26 mouse cellular contexts compared by ENCODE assay signal in genomic region chr11:54710512-54711293, GRCm38 (mm10).
DNase-seq lines count a peak whose midpoint lies in the region; ATAC-seq and TF ChIP-seq lines count a peak whose summit lies in the region.
"Had no signal": no experiment of that assay in that cellular context is flagged by ENCODE, and none has a peak within 500 bp of the region (broad histone marks: within the 10 kb centered on the region; RNA-seq: fewer than 3 reads in every experiment).

No protein-coding gene starts in this region.

- H3K4me2 ChIP-seq in lung, postnatal 0 days (replicated peaks; ENCODE audit: low read depth, low read length) = no peak overlapping the region
- H3K4me2 ChIP-seq: embryonic facial prominence, embryonic 13.5 days; heart, embryonic 11.5 days; liver, embryonic 12.5 days; neural tube, embryonic 13.5 days; stomach, embryonic 15.5 days had no signal

- peak; percentile 23 for DNase-seq in lung, postnatal 0 days (ENCODE audit: low spot score)
- no peak for DNase-seq in lung, postnatal 4 days
- no peak for DNase-seq in MEL (ENCODE audit: low read depth, low spot score)
- DNase-seq in yolk sac, embryonic 10.5 days (ENCODE audit: low spot score) = no peak
- no peak for DNase-seq in ovary, postnatal 36 days (ENCODE audit: low spot score)
- no peak for DNase-seq in midbrain, embryonic 10.5 days (ENCODE audit: low spot score)
- DNase-seq: adrenal gland, postnatal 14 days; cerebellum, adult 11 months; cerebellum, adult 9-10 months; cerebellum, postnatal 36 days; gastrocnemius, adult 2 months; gastrocnemius, postnatal 36 days; kidney, adult 18-20 months; kidney, postnatal 36 days; liver, postnatal 0 days; thymus, postnatal 14 days had no signal

- no peaks in the 10 kb centered on the region for H3K27me3 ChIP-seq in lung, postnatal 0 days (replicated peaks; ENCODE audit: insufficient read depth, low read length)
- H3K27me3 ChIP-seq in MEL (ENCODE audit: control insufficient read depth in 1 of 2, insufficient read depth in 2 of 2, low read length in 2 of 2) = no peaks in the 10 kb centered on the region
- H3K27me3 ChIP-seq in midbrain, embryonic 10.5 days (ENCODE audit: low read depth, poor library complexity, severe bottlenecking) = no peaks in the 10 kb centered on the region
- H3K27me3 ChIP-seq: embryonic facial prominence, embryonic 13.5 days; liver, embryonic 12.5 days; neural tube, embryonic 13.5 days; stomach, embryonic 15.5 days had no signal

- no peak overlapping the region for H3K4me3 ChIP-seq in lung, postnatal 0 days (ENCODE audit: low read depth, low read length)
- no peak overlapping the region for H3K4me3 ChIP-seq in MEL (ENCODE audit: control insufficient read depth in 1 of 2, insufficient read depth in 1 of 2, low read depth in 2 of 2, low read length in 2 of 2)
- no peak overlapping the region for H3K4me3 ChIP-seq in midbrain, embryonic 10.5 days
- H3K4me3 ChIP-seq: embryonic facial prominence, embryonic 13.5 days; erythroblast, embryonic 14.5 days; gastrocnemius, adult 2 months; liver, embryonic 12.5 days; neural tube, embryonic 13.5 days; stomach, embryonic 15.5 days had no signal

- no peak for TF ChIP-seq EP300 in lung, postnatal 0 days (IDR thresholded peaks at IDR 0.05)
- TF ChIP-seq EP300 in MEL (IDR thresholded peaks at IDR 0.05; ENCODE audit: low read depth in 1 of 2, low read length in 2 of 2) = no peak

- TF ChIP-seq CTCF in lung, postnatal 0 days (IDR thresholded peaks at IDR 0.05) = no peak
- no peak for TF ChIP-seq CTCF in MEL (IDR thresholded peaks at IDR 0.05 in 2 of 3, conservative IDR thresholded peaks at IDR 0.05 in 1 of 3; ENCODE audit: control insufficient read depth in 1 of 3, insufficient read depth in 1 of 3, low read depth in 2 of 3, low read length in 3 of 3, poor library complexity in 1 of 3, severe bottlenecking in 1 of 3)

- H3K4me1 ChIP-seq in lung, postnatal 0 days (ENCODE audit: insufficient read depth, low read depth, low read length) = no peaks in the 10 kb centered on the region
- H3K4me1 ChIP-seq in MEL (ENCODE audit: control insufficient read depth in 1 of 2, insufficient read depth in 2 of 2, low read length in 2 of 2) = peaks cover 10 to 21% of the 10 kb centered on the region in 2 experiments; a peak in 3 of 4 replicates
- H3K4me1 ChIP-seq in midbrain, embryonic 10.5 days = no peaks in the 10 kb centered on the region
- H3K4me1 ChIP-seq: embryonic facial prominence, embryonic 13.5 days; liver, embryonic 12.5 days; neural tube, embryonic 13.5 days; stomach, embryonic 15.5 days had no signal

- H3K9ac ChIP-seq in lung, postnatal 0 days (replicated peaks; ENCODE audit: low read depth) = no peak overlapping the region
- 0 out of 2 replicates have a peak overlapping the region, but pooled peaks have one; percentile 3 for H3K9ac ChIP-seq in MEL (ENCODE audit: control insufficient read depth, low read depth, low read length, poor library complexity, severe bottlenecking)
- H3K9ac ChIP-seq: embryonic facial prominence, embryonic 13.5 days; liver, embryonic 12.5 days; liver, postnatal 0 days; neural tube, embryonic 13.5 days; stomach, embryonic 15.5 days had no signal

- H3K79me2 ChIP-seq in MEL (ENCODE audit: control insufficient read depth, insufficient read depth, low read length, poor library complexity) = no peaks in the 10 kb centered on the region

- no peak for TF ChIP-seq POLR2A in MEL (IDR thresholded peaks at IDR 0.05; ENCODE audit: control insufficient read depth in 1 of 2, insufficient read depth in 1 of 2, low read depth in 1 of 2, low read length in 2 of 2, poor library complexity in 1 of 2)

- H3K36me3 ChIP-seq in lung, postnatal 0 days (ENCODE audit: insufficient read depth, low read length) = no peaks in the 10 kb centered on the region
- H3K36me3 ChIP-seq in MEL (ENCODE audit: control insufficient read depth in 1 of 2, insufficient read depth in 2 of 2, low read length in 2 of 2) = peaks cover 0 to 15% of the 10 kb centered on the region in 2 experiments; a peak in 3 of 4 replicates
- peaks cover 51% of the 10 kb centered on the region for H3K36me3 ChIP-seq in midbrain, embryonic 10.5 days

- no peaks in the 10 kb centered on the region for H3K9me3 ChIP-seq in lung, postnatal 0 days (ENCODE audit: low read length)
- H3K9me3 ChIP-seq in MEL (replicated peaks; ENCODE audit: insufficient read depth, low read length) = no peaks in the 10 kb centered on the region
- no peaks in the 10 kb centered on the region for H3K9me3 ChIP-seq in midbrain, embryonic 10.5 days (replicated peaks)
- H3K9me3 ChIP-seq: embryonic facial prominence, embryonic 13.5 days; liver, embryonic 12.5 days; neural tube, embryonic 13.5 days; stomach, embryonic 15.5 days had no signal

- H3K27ac ChIP-seq in lung, postnatal 0 days (ENCODE audit: low read length) = no peak overlapping the region
- peak overlapping the region; percentile 11; the same call in 1 of the 2 replicates for H3K27ac ChIP-seq in MEL (ENCODE audit: control insufficient read depth, low read depth, low read length)
- H3K27ac ChIP-seq in midbrain, embryonic 10.5 days (replicated peaks) = no peak overlapping the region
- H3K27ac ChIP-seq: embryonic facial prominence, embryonic 13.5 days; gastrocnemius, adult 2 months; liver, embryonic 12.5 days; macrophage; neural tube, embryonic 13.5 days; stomach, embryonic 15.5 days had no signal

- TF ChIP-seq RAD21 in MEL (IDR thresholded peaks at IDR 0.05; ENCODE audit: low read depth, low read length) = no peak

- ATAC-seq in lung, postnatal 0 days = no peak
- peak; percentile 36; the same call in 1 of the 2 replicates for ATAC-seq in common myeloid progenitor, adult 5-6 weeks (replicated peaks; ENCODE audit: low read depth, poor library complexity, severe bottlenecking)
- ATAC-seq: hindbrain, embryonic 16.5 days; liver, embryonic 12.5 days; liver, postnatal 0 days; midbrain, embryonic 16.5 days had no signal

- 77% methylated on average over 4 of the region's 4 CpGs for WGBS in lung, postnatal 0 days
- 92% methylated on average over 4 of the region's 4 CpGs for WGBS in midbrain, embryonic 10.5 days

TF ChIP-seq in MEL, 35 proteins besides CTCF, POLR2A, EP300 and RAD21:
- TF ChIP-seq ZC3H11A (IDR thresholded peaks at IDR 0.05; ENCODE audit: low read depth, low read length) (no peak), MXI1 (IDR thresholded peaks at IDR 0.05; ENCODE audit: low read depth, low read length) (peak; percentile 8; the same call in 1 of the 2 replicates)
TF ChIP-seq in MEL: peak in this region for 1.
